Mouse (Mus musculus): ENCODE measurements around the gene Agap3.
A peak's percentile ranks its signal among the peaks of the same experiment; 100 is the strongest.

GRCm38 (mm10) chr5:24444746-24445427 lies 7.1 kb upstream of the Agap3 start, which contains the start of gene Fastk:
- TF ChIP-seq CTCF (IDR thresholded peaks at IDR 0.05; ENCODE audit: extremely low read depth, insufficient read depth, insufficient read length, insufficient replicate concordance) (no peak), POLR2A (IDR thresholded peaks at IDR 0.05; ENCODE audit: low read depth, low read length) (peak; percentile 62)
